Mouse (Mus musculus) NIH3T3 (cell line): ENCODE data around the gene Dusp9.

Experiments used
- DNase-seq: peaks from one replicate; pipeline ENCODE4 v3.0.0-alpha.2; 2012; ENCODE audit warnings: low read depth

Dusp9 gene

DNA sequence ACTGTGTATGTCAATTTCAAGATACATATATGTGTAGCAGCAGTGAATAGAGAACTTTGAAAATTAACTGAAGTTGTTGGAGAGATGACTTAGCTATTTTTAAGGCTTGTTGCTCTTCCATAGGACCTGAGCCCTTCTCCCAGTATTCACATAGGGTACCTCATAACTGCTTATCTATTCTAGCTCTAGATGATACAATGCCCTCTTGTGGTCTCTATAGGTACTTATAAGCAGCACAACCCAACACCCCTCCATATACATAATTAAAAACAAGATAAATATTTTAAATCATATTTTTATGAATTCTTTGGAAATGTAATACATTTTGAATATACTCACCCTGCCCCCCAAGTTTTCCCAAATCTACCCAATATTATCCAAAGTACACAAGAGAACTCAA lies 23.9 kb downstream of the Dusp9 start:
- DNase-seq, result no peak

DNA sequence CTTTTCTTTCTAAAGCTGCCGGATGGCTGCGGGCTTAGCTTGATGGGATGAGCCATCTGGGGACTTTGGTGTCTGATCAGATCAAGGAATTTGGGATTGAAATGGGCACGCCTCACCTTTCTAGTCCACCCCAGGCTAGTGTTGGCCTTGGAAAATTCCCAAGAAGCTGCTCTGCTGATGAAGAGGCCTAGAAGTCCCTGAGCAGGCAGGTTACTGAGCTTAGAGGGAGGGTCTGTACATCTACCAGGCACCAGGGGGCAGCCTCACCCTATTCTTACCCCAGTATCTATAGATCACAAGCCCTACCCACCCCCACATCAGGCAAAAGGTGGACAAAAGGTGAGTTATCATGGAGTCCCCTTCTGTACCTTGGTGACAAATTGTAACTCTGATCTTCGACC lies 32.8 kb downstream of the Dusp9 start:
- peak; percentile 76 for DNase-seq

DNA sequence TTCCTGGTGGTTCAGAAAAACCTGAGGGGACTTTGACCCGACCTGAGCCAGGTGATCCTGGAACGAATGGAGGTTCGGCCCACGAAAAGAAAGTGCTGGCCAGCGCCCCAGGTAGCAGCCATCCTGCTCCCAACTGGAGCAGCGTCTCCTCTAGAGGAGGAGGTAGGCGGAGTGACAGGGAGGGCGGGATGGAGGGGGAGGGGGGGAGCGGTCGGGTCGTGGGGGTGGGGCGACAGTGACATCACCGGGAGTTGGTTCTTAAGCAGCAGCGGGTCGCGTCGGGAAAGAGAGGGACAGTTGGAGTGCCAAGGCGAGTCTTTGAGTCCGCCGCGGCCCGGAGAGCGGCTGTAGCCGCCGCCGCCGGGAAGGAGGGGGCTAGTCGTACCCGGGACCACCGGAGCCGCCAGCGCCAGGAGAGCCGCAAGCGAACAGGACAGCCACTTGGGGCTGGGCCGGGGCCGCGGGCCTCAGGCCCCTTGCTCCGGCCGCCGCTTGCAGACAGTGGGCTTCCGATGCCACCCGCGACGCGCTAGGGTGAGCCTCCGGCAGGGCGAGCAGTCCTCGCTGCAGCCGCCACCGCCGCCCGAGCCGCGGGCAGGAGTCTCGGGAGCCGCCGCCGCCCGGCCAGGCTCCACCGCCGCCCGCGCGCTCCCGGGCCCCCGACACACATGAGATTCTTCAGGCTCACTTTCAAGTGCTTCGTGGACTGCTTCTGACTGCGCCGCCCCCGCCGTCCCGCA lies 33.8 kb downstream of the Dusp9 start, which contains the start of gene Slc6a8:
TSS of gene Slc6a8 (plus strand) at position 272 of the 740 bp plus-strand sequence.
- peak; percentile 78 for DNase-seq

DNA sequence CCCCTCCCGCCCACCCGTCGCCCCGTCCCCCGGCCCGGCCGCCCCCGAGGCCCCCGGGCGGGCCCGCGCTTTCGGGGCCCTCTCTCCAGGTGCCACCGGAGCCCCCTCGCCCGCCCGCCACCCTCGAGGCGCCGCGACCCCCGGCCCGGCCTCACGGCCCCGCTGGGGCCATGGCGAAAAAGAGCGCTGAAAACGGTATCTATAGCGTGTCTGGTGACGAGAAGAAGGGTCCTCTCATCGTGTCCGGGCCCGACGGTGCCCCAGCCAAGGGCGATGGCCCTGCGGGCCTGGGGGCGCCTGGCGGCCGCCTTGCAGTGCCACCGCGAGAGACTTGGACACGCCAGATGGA lies 34.4 kb downstream of the Dusp9 start:
- no peak for DNase-seq

DNA sequence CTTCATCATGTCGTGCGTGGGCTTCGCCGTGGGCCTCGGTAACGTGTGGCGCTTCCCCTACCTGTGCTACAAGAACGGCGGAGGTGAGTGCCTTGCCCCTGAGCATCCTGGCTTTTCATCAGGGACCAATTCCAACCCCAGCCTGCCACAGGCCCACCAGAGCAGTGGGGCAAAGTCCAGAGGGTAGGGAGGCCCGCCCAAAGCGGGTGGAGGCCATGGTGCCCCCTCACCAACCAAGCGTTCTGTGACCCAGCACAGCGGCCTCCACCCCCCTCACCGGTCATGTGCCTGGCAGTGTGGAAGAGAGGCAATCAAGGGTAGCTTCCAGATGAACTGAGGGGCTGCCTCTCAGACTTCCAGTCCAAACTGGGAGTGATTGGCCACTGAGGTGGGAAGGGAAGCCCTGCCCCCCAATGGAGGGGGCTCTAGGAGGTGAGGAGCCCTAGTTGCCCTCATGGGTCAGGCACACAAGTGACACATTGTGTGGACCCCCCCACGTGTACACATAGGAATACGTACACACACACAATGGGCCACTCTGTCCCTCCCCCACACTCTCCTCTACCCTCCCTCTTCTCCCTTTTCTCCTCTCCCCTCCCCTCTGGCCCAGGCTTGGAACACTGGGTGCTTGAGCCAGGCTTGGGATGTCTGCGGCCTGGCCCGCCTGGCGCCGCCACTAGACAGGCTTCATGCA lies 34.9 kb downstream of the Dusp9 start:
- peak; percentile 65 for DNase-seq

DNA sequence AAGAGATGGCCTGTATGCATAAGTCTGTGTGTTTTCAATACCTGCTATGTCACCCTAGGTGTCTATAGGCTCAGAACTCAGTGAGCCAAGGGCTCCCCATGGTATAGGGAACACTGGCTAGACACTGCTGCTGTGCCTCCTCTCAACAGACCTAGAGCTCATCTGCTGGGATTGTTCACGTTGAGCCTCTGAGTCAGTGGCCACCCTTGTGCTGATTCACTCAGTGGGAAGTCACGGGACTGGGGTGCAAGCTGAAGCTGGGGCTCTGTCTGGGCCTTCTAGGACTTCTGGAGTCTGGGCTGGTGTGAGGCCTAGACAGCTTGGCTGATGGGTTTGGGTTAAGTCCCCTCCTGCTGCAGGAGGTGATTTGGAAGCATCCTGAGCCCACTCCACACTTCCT lies 36.0 kb downstream of the Dusp9 start:
- DNase-seq, result peak; percentile 76

DNA sequence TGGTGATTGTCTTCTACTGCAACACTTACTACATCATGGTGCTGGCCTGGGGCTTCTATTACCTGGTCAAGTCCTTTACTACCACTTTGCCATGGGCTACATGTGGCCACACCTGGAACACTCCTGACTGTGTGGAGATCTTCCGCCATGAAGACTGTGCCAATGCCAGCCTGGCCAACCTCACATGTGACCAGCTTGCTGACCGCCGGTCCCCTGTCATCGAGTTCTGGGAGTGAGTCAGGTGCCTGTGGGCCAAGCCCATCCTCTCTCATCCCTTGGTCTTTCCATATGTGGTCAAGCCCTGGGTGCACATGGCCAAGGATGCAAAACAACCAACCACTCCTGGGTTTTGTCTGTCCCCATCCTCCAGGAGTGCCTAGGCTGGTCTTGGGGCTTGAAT lies 37.4 kb downstream of the Dusp9 start:
- DNase-seq, result no peak

DNA sequence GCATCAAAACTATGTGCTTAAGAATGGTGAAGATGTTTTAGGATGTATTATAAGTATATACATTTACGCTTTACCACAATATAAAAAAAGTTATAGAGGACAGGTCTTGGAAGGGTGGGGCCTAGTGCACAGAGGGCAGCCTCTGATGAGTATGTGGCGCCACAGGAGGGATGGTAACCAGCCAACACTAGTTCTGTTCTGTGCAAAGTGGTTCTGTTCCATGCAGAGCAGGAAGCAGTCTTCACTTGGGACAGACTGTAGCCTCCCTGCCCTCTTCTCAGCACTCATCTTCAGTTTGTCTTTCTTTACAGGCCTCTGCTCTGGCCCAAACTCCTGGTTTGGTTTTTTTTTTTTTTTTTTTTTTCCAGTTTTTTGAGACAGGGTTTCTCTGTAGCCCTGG lies 44.9 kb downstream of the Dusp9 start:
- DNase-seq, result no peak

DNA sequence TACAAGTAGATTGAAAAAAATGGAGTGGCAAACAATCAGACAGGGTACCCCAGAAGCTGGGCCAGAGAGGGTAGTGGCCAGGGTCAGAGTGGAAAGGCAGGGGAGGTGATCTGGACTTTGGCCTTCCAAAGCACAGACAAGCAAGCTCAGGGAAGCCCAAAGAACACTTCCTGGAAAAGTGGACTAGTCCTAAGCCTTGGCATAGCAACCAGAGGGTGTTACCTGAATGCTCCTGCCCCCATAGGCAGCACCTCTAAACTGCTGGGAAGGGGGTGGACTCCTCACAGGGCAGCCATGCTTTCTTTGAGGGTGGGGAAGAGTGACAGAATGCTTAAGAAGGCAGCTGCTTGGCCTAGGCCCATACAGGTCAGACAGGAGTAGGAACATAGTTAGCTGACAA lies 45.8 kb downstream of the Dusp9 start:
- DNase-seq, result no peak

DNA sequence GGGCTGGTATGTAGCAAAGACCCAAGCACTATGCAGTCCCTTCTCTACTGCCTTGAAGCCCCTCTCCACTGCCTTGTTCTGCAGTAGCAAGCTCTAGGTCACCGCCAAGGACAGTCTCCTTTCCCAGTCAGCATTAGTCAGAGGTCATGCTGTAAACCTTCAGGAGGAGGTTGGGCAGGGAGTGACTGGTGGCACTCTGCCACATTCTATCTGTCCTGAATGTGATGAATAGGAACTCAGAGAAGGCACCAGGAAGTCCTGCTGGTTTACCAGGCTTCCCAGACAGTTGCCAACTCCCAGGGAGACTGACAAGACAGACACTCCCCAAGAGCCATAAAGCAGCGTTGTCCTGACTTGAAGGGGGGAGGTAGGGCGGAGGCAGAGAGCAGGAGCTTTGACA lies 46.4 kb downstream of the Dusp9 start:
- peak; percentile 38 for DNase-seq

DNA sequence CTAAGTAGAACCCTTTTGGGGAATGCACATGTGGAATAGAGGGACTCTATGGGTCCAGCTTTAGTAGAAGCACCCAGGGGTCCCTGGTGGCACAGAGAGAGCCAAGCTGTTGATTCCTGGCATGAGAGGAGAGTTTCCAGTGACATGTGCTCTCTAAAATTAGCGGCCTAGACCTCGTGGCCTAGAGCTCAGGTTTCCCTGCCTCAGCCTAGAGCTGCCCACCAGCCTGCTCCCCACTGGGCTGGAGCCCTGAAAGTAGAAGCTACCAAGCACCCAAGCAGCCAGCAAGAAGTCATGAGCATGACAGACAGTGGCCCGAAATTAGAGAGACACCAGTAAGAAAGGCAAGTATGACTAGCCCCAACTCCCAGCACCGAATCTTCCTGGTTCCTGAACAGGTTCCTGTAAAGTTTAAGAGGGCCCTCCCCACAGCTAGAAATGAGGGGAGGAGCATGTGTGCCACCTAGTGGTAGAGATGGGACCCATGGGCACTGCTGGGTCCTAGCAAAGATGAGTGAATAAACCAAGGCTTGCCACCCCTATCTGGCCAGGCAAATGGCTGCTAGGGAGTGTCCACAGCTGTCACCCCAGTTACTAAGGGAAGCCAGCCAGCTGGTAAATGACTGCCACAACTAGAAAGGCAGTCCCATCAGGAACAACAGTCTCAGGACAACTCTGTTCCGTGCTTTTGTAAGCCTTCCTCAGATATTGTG lies 51.9 kb downstream of the Dusp9 start:
- peak; percentile 74 for DNase-seq
